Mouse (Mus musculus) erythroblast, embryonic 14.5 days (primary cell): ENCODE results near the gene Mrvi1. TPM values are rescaled to one million over a fixed set of nuclear protein-coding genes. Genes with fewer than 3 reads are reported as not detected.
"Not testable (repeated sequence)": the region's sequence is repeated elsewhere in the genome, so short reads cannot be mapped to it uniquely, and the experiment has no call there.

Experiments
- H3K27me3 ChIP-seq: 2 replicates; pipeline ENCODE4 v1.6.1; 2012; ENCODE audit warnings: inconsistent platforms; ENCODE audit not compliant: control insufficient read depth
- H3K36me3 ChIP-seq: 2 replicates; pipeline ENCODE4 v1.6.1; 2012; ENCODE audit warnings: mild to moderate bottlenecking, inconsistent platforms; ENCODE audit not compliant: control insufficient read depth
- H3K4me1 ChIP-seq: 2 replicates; pipeline ENCODE4 v1.6.1; 2012; ENCODE audit warnings: inconsistent platforms; ENCODE audit not compliant: control insufficient read depth
- H3K4me3 ChIP-seq: replicated peaks from 2 replicates; pipeline ENCODE3; 2012; ENCODE audit warnings: moderate library complexity, mild to moderate bottlenecking, inconsistent platforms
- H3K9me3 ChIP-seq: 2 replicates; pipeline ENCODE4 v1.6.1; 2012; ENCODE audit warnings: low read length, inconsistent platforms, mixed read lengths; ENCODE audit not compliant: control insufficient read depth
- GATA1 ChIP-seq: IDR thresholded peaks from 2 replicates; pipeline ENCODE4 v1.6.1; 2012; ENCODE audit warnings: low read length, inconsistent platforms, mixed read lengths
- TAL1 ChIP-seq: IDR thresholded peaks from 3 replicates; pipeline ENCODE4 v1.6.1; 2012; ENCODE audit warnings: low read length, inconsistent platforms, mixed read lengths
- polyA plus RNA-seq: library from polyadenylated mRNA; stranded (reverse); fragments of >175 nt; gene quantifications from 2 replicates; pipeline ENCODE4 v1.2.3, GENCODE M21; 2012

Gene Mrvi1
- polyA plus RNA-seq, 1 experiment: 0.12 TPM

DNA sequence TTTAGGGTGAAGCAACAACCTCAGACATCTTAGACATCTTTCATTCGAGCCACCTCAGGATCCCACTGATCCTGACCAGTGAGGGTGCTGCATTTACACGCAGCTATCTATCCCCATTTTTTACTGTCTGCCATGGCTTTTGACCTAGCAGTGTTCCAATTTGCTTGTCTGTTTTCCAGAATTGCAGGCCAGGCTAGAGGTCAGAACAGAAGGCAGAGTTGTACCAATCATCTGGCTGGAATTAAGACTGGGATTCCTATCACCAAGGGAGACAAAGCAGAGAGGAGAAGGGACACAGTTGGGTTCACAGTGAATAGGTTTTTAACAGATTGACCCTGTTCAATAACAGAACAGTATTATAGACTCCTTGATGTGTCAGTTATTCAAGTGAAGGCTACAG lies 75.7 kb downstream of the Mrvi1 start:
- no peaks in the 10 kb centered on the region for H3K27me3 ChIP-seq
- H3K36me3 ChIP-seq: peaks cover 3% of the 10 kb centered on the region; the same call in 1 of the 2 replicates
- no peak overlapping the region for H3K4me3 ChIP-seq
- H3K9me3 ChIP-seq: no peaks in the 10 kb centered on the region
- TF ChIP-seq GATA1: no peak
- no peak for TF ChIP-seq TAL1
- peaks cover 63% of the 10 kb centered on the region for H3K4me1 ChIP-seq

GRCm38 (mm10) chr7:110903226-110903625 lies 79.0 kb downstream of the Mrvi1 start:
- Histone ChIP-seq H3K4me3 (peak overlapping the region; percentile 40), H3K4me1 (peaks cover 58% of the 10 kb centered on the region), H3K36me3 (peaks cover 3% of the 10 kb centered on the region; the same call in 1 of the 2 replicates), H3K27me3 (no peaks in the 10 kb centered on the region), H3K9me3 (no peaks in the 10 kb centered on the region)
- TF ChIP-seq TAL1: peak; percentile 40; the same call in 1 of the 3 replicates
- TF ChIP-seq GATA1: peak; percentile 71

GRCm38 (mm10) chr7:110897202-110897601 lies 85.1 kb downstream of the Mrvi1 start:
- peaks cover 32% of the 10 kb centered on the region for H3K4me1 ChIP-seq
- TF ChIP-seq TAL1 (no peak), GATA1 (no peak)

GRCm38 (mm10) chr7:110896453-110896852 lies 85.8 kb downstream of the Mrvi1 start:
- Histone ChIP-seq H3K27me3 (no peaks in the 10 kb centered on the region), H3K36me3 (peaks cover 3% of the 10 kb centered on the region; the same call in 1 of the 2 replicates), H3K4me1 (peaks cover 29% of the 10 kb centered on the region), H3K4me3 (no peak overlapping the region), H3K9me3 (no peaks in the 10 kb centered on the region)
- no peak for TF ChIP-seq TAL1
- no peak for TF ChIP-seq GATA1

More at GRCm38 (mm10) chr7:110897202-110897601, 85.1 kb downstream of the Mrvi1 start:
- Histone ChIP-seq H3K27me3 (no peaks in the 10 kb centered on the region), H3K4me3 (no peak overlapping the region), H3K36me3 (peaks cover 3% of the 10 kb centered on the region), H3K9me3 (no peaks in the 10 kb centered on the region)

- H3K9me3 ChIP-seq, H3K27me3 ChIP-seq, H3K36me3 ChIP-seq, H3K4me3 ChIP-seq: not testable (repeated sequence)
- peaks cover 29% of the 10 kb centered on the region for H3K4me1 ChIP-seq
Measured at GRCm38 (mm10) chr7:110895772-110896171, 86.5 kb downstream of the Mrvi1 start.

DNA sequence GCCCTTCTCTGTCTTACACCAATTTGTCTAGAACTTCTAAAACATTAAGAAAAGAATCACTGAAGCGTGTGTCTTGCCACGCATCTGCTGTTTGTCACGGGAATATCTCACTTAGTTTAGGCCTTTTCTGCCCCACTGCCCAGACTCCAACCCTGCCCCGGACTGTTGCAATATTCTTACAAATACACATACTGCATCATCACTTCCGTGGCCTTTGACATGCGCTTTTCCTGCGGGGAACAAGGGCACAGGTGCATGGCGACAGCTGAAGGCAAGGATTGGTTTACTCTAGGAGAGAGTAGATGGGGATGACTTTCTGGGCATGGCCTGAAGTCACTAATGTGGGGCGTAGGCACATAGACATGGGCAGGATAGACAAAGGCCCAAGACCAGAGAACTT lies 87.6 kb downstream of the Mrvi1 start:
- Histone ChIP-seq H3K36me3 (peaks cover 3% of the 10 kb centered on the region; the same call in 1 of the 2 replicates), H3K9me3 (no peaks in the 10 kb centered on the region), H3K4me1 (peaks cover 30% of the 10 kb centered on the region), H3K27me3 (no peaks in the 10 kb centered on the region), H3K4me3 (no peak overlapping the region)
- no peak for TF ChIP-seq GATA1
- TF ChIP-seq TAL1: no peak

DNA sequence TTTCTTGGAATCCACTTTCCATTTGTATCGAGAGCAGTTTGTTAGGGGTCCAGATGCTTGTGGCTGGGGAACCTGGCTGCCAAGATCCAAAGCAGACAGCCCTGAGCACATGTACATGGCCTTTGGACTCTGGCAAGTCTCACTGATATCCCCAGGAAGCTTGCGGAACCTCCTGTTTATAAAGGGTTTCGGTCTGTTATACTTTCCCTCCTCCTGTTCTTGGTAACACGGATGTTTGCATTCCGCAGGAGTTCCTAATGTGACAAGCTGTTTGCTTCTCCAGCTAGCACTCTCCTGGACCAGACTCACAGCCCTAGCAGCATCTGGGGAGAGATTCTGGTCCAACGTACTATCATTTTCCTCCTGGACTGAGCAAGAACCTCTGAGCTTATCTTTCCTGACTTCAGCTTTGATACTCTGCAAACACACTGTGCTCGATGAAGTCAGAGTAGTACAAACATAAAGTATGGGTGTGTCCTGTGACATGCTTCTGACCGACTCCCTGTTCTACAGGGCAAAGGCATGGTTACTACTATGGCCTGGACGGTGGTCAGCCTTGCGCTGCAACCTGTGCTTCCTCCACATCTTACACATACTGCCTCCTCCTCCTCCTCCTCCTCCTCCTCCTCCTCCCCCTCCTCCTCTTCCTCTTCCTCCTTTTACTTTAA lies 88.2 kb downstream of the Mrvi1 start:
- Histone ChIP-seq H3K4me1 (peaks cover 30% of the 10 kb centered on the region), H3K9me3 (no peaks in the 10 kb centered on the region), H3K4me3 (no peak overlapping the region), H3K36me3 (peaks cover 3% of the 10 kb centered on the region; the same call in 1 of the 2 replicates), H3K27me3 (no peaks in the 10 kb centered on the region)
- no peak for TF ChIP-seq TAL1
- no peak for TF ChIP-seq GATA1

- TF ChIP-seq TAL1 (no peak), GATA1 (no peak)
- Histone ChIP-seq H3K9me3 (no peaks in the 10 kb centered on the region), H3K4me1 (peaks cover 28% of the 10 kb centered on the region), H3K4me3 (peak overlapping the region; percentile 27), H3K27me3 (no peaks in the 10 kb centered on the region), H3K36me3 (peaks cover 1% of the 10 kb centered on the region; the same call in 1 of the 2 replicates)
Measured at GRCm38 (mm10) chr7:110891501-110891986, 90.7 kb downstream of the Mrvi1 start.

- no peak overlapping the region for H3K4me3 ChIP-seq
- TF ChIP-seq TAL1: no peak
- no peak for TF ChIP-seq GATA1
- H3K36me3 ChIP-seq: no peaks in the 10 kb centered on the region
- H3K9me3 ChIP-seq: 0 out of 2 replicates have a peak, but pooled peaks cover 2% of the 10 kb centered on the region
- H3K4me1 ChIP-seq: peaks cover 54% of the 10 kb centered on the region
- no peaks in the 10 kb centered on the region for H3K27me3 ChIP-seq
Measured at GRCm38 (mm10) chr7:110881746-110882333, 100.4 kb downstream of the Mrvi1 start.
